Mouse (Mus musculus): ENCODE measurements around the gene Gm3594. TPM values are rescaled to one million over a fixed set of nuclear protein-coding genes. Genes with fewer than 3 reads are reported as not detected.
"Not testable (repeated sequence)": the region's sequence is repeated elsewhere in the genome, so short reads cannot be mapped to it uniquely, and the experiment has no call there.

The Gm3594 gene
- not detected in 2 replicates for polyA plus RNA-seq (2015; fragmentation: Nextera tagmentation; extraction: Ambion mirVana)

DNA sequence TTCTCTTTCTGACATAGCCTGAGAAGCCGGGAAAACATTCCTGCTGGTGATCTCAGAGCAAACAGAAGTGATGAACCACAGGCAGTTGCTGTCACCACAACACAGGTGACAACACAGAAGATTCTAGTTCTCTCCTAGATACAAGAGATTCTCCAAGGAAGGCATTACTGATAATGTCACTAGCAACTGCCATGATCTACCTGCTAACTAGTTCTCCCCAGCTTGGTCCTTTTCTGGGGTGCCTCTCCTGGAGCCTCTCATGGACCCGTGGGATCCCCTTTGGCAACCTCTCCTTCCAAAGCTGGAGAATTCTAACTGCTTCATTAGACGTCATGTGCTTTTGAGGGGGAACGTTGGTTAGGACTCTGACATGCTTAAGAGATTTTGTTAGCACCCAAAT is at the start of gene Gm3594:
Gene Gm3594, minus strand, starts transcription at position 101 of the 400 bp plus-strand sequence.
- ATAC-seq (ENCODE audit: extremely low read depth, insufficient number of reproducible peaks, low FRiP score, low TSS enrichment); H3K4me3 ChIP-seq; H3K9ac ChIP-seq; H3K4me2 ChIP-seq; H3K9me3 ChIP-seq; H3K27ac ChIP-seq (replicated peaks); H3K27me3 ChIP-seq (replicated peaks); H3K4me1 ChIP-seq; H3K36me3 ChIP-seq: not testable (repeated sequence)
- WGBS, result no CpG with 5 or more reads among the region's 4 CpGs

GRCm38 (mm10) chr14:6486331-6486730 is 41.9 kb upstream of the Gm3594 start:
- not testable (repeated sequence) for H3K27ac ChIP-seq (replicated peaks); H3K36me3 ChIP-seq; H3K4me2 ChIP-seq; H3K9me3 ChIP-seq; H3K4me3 ChIP-seq; H3K27me3 ChIP-seq (replicated peaks); ATAC-seq (ENCODE audit: extremely low read depth, insufficient number of reproducible peaks, low FRiP score, low TSS enrichment); H3K4me1 ChIP-seq; H3K9ac ChIP-seq
- 30% methylated on average over 1 of the region's 1 CpGs for WGBS

DNA sequence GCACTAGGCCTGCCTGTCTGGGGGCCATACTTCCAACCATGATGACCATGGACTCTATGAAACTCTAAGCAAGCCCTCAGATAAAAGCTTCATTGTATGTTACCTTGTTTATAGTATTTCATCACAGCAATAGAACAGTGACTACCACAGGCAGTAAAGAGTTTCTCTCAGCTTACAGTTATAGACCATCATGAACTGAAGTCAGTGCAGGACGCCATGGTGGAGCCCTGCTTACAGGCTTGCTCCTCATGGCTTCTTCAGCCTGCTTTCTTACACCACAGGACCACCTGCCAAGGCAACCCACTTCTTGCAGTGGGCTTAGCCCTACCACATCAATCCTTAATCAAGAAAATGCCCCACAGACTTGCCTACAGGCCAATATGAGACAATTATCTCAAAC is 41.1 kb upstream of the Gm3594 start:
- not testable (repeated sequence) for H3K36me3 ChIP-seq; H3K4me1 ChIP-seq; ATAC-seq (ENCODE audit: extremely low read depth, insufficient number of reproducible peaks, low FRiP score, low TSS enrichment); H3K4me3 ChIP-seq; H3K27ac ChIP-seq (replicated peaks); H3K4me2 ChIP-seq; H3K9ac ChIP-seq; H3K9me3 ChIP-seq; H3K27me3 ChIP-seq (replicated peaks)
- 33% methylated on average over 1 of the region's 1 CpGs for WGBS

GRCm38 (mm10) chr14:6482126-6482525 is 37.7 kb upstream of the Gm3594 start:
- 62% methylated on average over 7 of the region's 8 CpGs for WGBS
- H3K27ac ChIP-seq (replicated peaks); H3K36me3 ChIP-seq; H3K9me3 ChIP-seq; H3K4me1 ChIP-seq; H3K9ac ChIP-seq; ATAC-seq (ENCODE audit: extremely low read depth, insufficient number of reproducible peaks, low FRiP score, low TSS enrichment); H3K27me3 ChIP-seq (replicated peaks); H3K4me3 ChIP-seq; H3K4me2 ChIP-seq: not testable (repeated sequence)

DNA sequence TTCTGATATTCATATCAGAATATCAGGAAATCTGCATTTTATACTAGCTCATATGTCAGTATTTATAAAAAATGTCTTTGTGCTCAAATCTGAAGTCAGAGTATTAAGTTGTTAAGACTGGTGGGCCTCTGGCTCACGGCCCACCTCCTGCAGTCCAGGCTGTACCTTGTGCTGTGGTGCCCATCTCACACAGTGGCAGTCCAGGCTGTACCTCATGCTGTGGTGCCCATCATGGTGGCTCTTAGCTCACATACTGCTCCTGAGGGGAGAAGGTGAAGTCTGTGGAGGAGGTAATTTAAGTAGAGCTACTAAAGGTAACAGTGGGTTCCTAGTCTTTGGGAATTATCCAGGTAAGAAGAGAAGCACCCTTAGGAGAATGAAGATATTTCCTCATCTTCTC is 27.4 kb upstream of the Gm3594 start:
- not testable (repeated sequence) for H3K9me3 ChIP-seq
- 69% methylated on average over 1 of the region's 1 CpGs for WGBS

DNA sequence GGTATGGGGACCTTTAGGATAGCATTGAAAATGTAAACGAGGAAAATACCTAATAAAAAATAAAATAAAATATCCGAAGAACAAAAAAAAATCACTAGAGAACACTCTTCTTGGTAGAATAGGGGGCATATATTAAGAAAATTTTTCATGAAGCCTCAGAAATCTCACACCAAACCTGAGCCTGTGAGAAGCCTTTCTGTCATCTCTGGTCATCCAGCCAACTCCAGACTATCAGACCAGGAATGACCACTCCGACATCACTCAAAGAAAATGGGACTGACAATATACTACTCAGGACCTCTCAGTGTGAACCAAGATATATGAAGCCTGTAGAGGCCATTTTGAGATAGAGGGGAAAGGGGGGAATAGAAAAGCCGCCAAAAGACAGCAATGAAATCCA is 3.6 kb downstream of the Gm3594 start:
- 77% methylated on average over 1 of the region's 4 CpGs for WGBS

More for the DNA sequence above, 27.4 kb upstream of the Gm3594 start:
- H3K4me1 ChIP-seq; H3K4me3 ChIP-seq; H3K27ac ChIP-seq (replicated peaks); H3K36me3 ChIP-seq; H3K9ac ChIP-seq; H3K27me3 ChIP-seq (replicated peaks); ATAC-seq (ENCODE audit: extremely low read depth, insufficient number of reproducible peaks, low FRiP score, low TSS enrichment); H3K4me2 ChIP-seq: not testable (repeated sequence)

GRCm38 (mm10) chr14:6440206-6440605 is 4.2 kb downstream of the Gm3594 start:
- H3K4me1 ChIP-seq; H3K9ac ChIP-seq; H3K4me3 ChIP-seq; H3K4me2 ChIP-seq; H3K9me3 ChIP-seq; H3K27ac ChIP-seq (replicated peaks); H3K36me3 ChIP-seq; H3K27me3 ChIP-seq (replicated peaks); ATAC-seq (ENCODE audit: extremely low read depth, insufficient number of reproducible peaks, low FRiP score, low TSS enrichment): not testable (repeated sequence)
- 90% methylated on average over 1 of the region's 5 CpGs for WGBS

More for the DNA sequence above, 3.6 kb downstream of the Gm3594 start:
- not testable (repeated sequence) for H3K9ac ChIP-seq; H3K27ac ChIP-seq (replicated peaks); H3K9me3 ChIP-seq; H3K36me3 ChIP-seq; H3K4me2 ChIP-seq; H3K27me3 ChIP-seq (replicated peaks); H3K4me3 ChIP-seq; ATAC-seq (ENCODE audit: extremely low read depth, insufficient number of reproducible peaks, low FRiP score, low TSS enrichment); H3K4me1 ChIP-seq

DNA sequence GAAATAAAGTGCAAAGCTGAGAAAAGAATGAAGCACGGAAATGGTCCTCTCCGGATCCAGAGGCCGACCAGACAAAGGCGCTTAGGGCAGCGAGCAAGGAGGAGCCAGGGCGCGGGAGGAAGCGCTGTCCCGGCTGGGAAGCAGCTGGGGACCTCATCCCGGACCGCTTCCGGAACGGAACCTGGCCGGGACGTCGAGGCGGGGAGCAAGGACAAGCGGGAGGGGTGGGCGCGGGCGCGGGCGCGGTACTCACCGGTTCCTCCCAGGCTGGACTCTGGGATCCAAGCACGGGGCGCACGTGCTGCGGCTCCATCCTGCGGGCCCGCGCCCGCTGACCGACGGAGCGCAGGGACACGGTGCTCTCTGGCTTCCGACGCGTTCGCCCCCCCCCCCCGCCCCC is 17.6 kb downstream of the Gm3594 start:
- H3K4me3 ChIP-seq, result peak overlapping the region; percentile 43
- H3K9ac ChIP-seq; ATAC-seq (ENCODE audit: extremely low read depth, insufficient number of reproducible peaks, low FRiP score, low TSS enrichment); H3K4me1 ChIP-seq; H3K9me3 ChIP-seq; H3K27ac ChIP-seq (replicated peaks); H3K27me3 ChIP-seq (replicated peaks); H3K36me3 ChIP-seq: not testable (repeated sequence)
- H3K4me2 ChIP-seq, result peak overlapping the region; percentile 61
- 6% methylated on average over 9 of the region's 42 CpGs for WGBS

DNA sequence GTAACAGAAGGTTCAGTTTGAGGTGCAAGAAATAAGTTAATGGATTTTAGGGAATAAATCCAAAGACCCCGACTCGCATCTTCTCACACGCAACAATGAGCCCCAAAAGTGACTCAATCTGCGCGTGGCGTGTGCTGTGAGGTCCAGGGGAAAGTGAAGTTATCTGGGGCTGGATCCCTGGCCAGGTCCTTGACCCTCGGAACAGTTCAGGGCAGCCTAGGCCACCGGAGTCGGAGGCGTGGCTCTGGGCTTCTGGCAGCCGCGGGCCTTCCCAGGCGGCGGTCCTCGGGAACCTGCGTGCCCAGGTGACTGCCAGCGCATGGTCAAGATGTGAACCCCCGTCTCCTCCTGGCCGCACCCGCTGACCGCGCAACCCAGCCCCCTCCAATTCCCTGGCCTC is 18.1 kb downstream of the Gm3594 start:
- H3K27ac ChIP-seq (replicated peaks); ATAC-seq (ENCODE audit: extremely low read depth, insufficient number of reproducible peaks, low FRiP score, low TSS enrichment); H3K4me1 ChIP-seq; H3K36me3 ChIP-seq; H3K27me3 ChIP-seq (replicated peaks); H3K9me3 ChIP-seq: not testable (repeated sequence)
- H3K4me3 ChIP-seq, result peak overlapping the region; percentile 43
- H3K4me2 ChIP-seq, result peak overlapping the region; percentile 61
- WGBS, result 12% methylated on average over 22 of the region's 22 CpGs
- H3K9ac ChIP-seq, result 0 out of 2 replicates have a peak overlapping the region, but pooled peaks have one; percentile 28

DNA sequence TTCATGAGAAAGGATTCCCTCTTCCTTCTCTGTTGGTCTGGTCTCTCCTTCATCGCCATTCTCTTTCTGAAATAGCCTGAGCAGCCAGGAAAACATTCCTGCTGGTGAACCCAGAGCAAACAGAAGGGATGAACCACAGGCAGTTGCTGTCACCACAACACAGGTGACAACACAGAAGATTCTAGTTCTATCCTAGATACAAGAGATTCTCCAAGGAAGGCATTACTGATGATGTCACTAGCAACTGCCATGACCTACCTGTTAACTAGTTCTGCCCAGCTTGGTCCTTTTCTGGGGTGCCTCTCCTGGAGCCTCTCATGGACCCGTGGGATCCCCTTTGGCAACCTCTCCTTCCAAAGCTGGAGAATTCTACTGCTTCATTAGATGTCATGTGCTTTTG is 32.0 kb downstream of the Gm3594 start, which contains the start of gene Gm3591:
Gene Gm3591, minus strand, starts transcription at position 101 of the 400 bp plus-strand sequence.
- H3K27me3 ChIP-seq (replicated peaks); ATAC-seq (ENCODE audit: extremely low read depth, insufficient number of reproducible peaks, low FRiP score, low TSS enrichment); H3K9ac ChIP-seq; H3K27ac ChIP-seq (replicated peaks); H3K36me3 ChIP-seq; H3K9me3 ChIP-seq; H3K4me2 ChIP-seq; H3K4me1 ChIP-seq; H3K4me3 ChIP-seq: not testable (repeated sequence)
- WGBS, result no CpG with 5 or more reads among the region's 2 CpGs

DNA sequence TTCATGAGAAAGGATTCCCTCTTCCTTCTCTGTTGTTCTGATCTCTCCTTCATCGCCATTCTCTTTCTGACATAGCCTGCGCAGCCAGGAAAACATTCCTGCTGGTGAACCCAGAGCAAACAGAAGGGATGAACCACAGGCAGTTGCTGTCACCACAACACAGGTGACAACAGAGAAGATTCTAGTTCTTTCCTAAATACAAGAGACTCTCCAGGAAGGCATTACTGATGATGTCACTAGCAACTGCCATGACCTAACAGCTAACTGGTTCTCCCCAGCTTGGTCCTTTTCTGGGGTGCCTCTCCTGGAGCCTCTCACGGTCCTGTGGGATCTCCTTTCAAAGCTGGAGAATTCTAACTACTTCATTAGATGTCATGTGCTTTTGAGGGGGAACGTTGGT is 54.2 kb downstream of the Gm3594 start, which contains the start of gene Gm16440:
Gene Gm16440, minus strand, starts transcription at position 101 of the 400 bp plus-strand sequence.
- not testable (repeated sequence) for H3K9ac ChIP-seq; H3K4me1 ChIP-seq; H3K4me2 ChIP-seq; H3K27me3 ChIP-seq (replicated peaks); H3K27ac ChIP-seq (replicated peaks); H3K4me3 ChIP-seq; H3K36me3 ChIP-seq; H3K9me3 ChIP-seq; ATAC-seq (ENCODE audit: extremely low read depth, insufficient number of reproducible peaks, low FRiP score, low TSS enrichment)
- WGBS, result 81% methylated on average over 2 of the region's 4 CpGs
